Mouse (Mus musculus) layer of hippocampus, postnatal 36 days (tissue): ENCODE measurements around the gene Dse. TPM values are rescaled to one million over a fixed set of nuclear protein-coding genes. Genes with fewer than 3 reads are reported as not detected.
"Not testable (repeated sequence)": the region's sequence is repeated elsewhere in the genome, so short reads cannot be mapped to it uniquely, and the experiment has no call there.

ENCODE experiments used
- DNase-seq, 2 experiments: peaks; one replicate each; pipeline ENCODE4 v3.0.0; 2022
- total RNA-seq, 2 experiments: library from RNA; stranded (reverse); gene quantifications; 2 replicates each; pipeline ENCODE4 v1.2.3; 2021

The Dse gene
- total RNA-seq: 1 to 10 TPM; 7.8 TPM

- peak in 1 of 2 experiments; percentile 6 for DNase-seq
Observed at GRCm38 (mm10) chr10:34207503-34207850, at the start of gene Dse. Gene Dse, minus strand, starts transcription at chr10:34207715.

GRCm38 (mm10) chr10:34252833-34253232, 45.3 kb upstream of the Dse start:
- not testable (repeated sequence) for DNase-seq

GRCm38 (mm10) chr10:34249594-34249993, 42.1 kb upstream of the Dse start:
- DNase-seq: no peak

- no peak for DNase-seq
Observed at GRCm38 (mm10) chr10:34247757-34248156, 40.2 kb upstream of the Dse start.

- DNase-seq: no peak
Observed at GRCm38 (mm10) chr10:34246106-34246505, 38.6 kb upstream of the Dse start.

GRCm38 (mm10) chr10:34244745-34245144, 37.2 kb upstream of the Dse start:
- DNase-seq: no peak

GRCm38 (mm10) chr10:34238536-34238935, 31.0 kb upstream of the Dse start:
- no peak for DNase-seq

GRCm38 (mm10) chr10:34236569-34236968, 29.1 kb upstream of the Dse start:
- no peak for DNase-seq

GRCm38 (mm10) chr10:34235384-34235783, 27.9 kb upstream of the Dse start:
- no peak for DNase-seq

GRCm38 (mm10) chr10:34233931-34234745, 26.6 kb upstream of the Dse start:
- DNase-seq: no peak

- DNase-seq: no peak
Observed at GRCm38 (mm10) chr10:34233418-34233817, 25.9 kb upstream of the Dse start.

- DNase-seq: no peak
Observed at GRCm38 (mm10) chr10:34230121-34230675, 22.7 kb upstream of the Dse start.

GRCm38 (mm10) chr10:34229491-34229890, 22.0 kb upstream of the Dse start:
- no peak for DNase-seq

- DNase-seq: no peak
Observed at GRCm38 (mm10) chr10:34223660-34224059, 16.1 kb upstream of the Dse start.

- no peak for DNase-seq
Observed at GRCm38 (mm10) chr10:34221909-34222620, 14.6 kb upstream of the Dse start.

GRCm38 (mm10) chr10:34218191-34218590, 10.7 kb upstream of the Dse start:
- DNase-seq: no peak

GRCm38 (mm10) chr10:34215667-34216066, 8.2 kb upstream of the Dse start:
- no peak for DNase-seq

- no peak for DNase-seq
Observed at GRCm38 (mm10) chr10:34209951-34210350, 2.4 kb upstream of the Dse start.

- DNase-seq: no peak
Observed at GRCm38 (mm10) chr10:34208031-34208430, 516 bp upstream of the Dse start.

GRCm38 (mm10) chr10:34206783-34207502, 572 bp downstream of the Dse start:
- DNase-seq: peak; percentile 52 to 59

GRCm38 (mm10) chr10:34206436-34206782, 1.1 kb downstream of the Dse start:
- DNase-seq: peak in 1 of 2 experiments; percentile 20

- DNase-seq: no peak
Observed at GRCm38 (mm10) chr10:34205825-34206224, 1.7 kb downstream of the Dse start.

- DNase-seq: no peak
Observed at GRCm38 (mm10) chr10:34200689-34201088, 6.8 kb downstream of the Dse start.
